Mouse (Mus musculus) neural tube, embryonic 11.5 days (tissue): ENCODE data around the gene Pnliprp1. TPM values are rescaled to one million over a fixed set of nuclear protein-coding genes. Genes with fewer than 3 reads are reported as not detected.

Experiments
- ATAC-seq: fragments of 200-750 bp; cut with Nextera tagmentation; 2 replicates; pipeline ENCODE4 v1.8.0; 2017; ENCODE audit warnings: moderate number of reproducible peaks, mild to moderate bottlenecking, moderate TSS enrichment, moderate library complexity; ENCODE audit not compliant: insufficient read depth, low FRiP score, low TSS enrichment
- DNase-seq: peaks from one replicate; pipeline ENCODE4 v3.0.0-alpha.2; 2015; ENCODE audit warnings: low spot score
- H3K27ac ChIP-seq: fragments of 300-500 bp; sonication (generic); 2 replicates; pipeline ENCODE4 v1.5.1; 2014; ENCODE audit warnings: low read depth, mild to moderate bottlenecking, low read length
- H3K27me3 ChIP-seq: fragments of 300-500 bp; sonication (generic); 2 replicates; pipeline ENCODE4 v1.6.1; 2014; ENCODE audit warnings: mild to moderate bottlenecking, low read length, mixed read lengths; ENCODE audit not compliant: control insufficient read depth, insufficient read depth
- H3K36me3 ChIP-seq: fragments of 300-500 bp; sonication (generic); 2 replicates; pipeline ENCODE4 v1.6.1; 2014; ENCODE audit warnings: mild to moderate bottlenecking, low read length, moderate library complexity, mixed read lengths; ENCODE audit not compliant: control insufficient read depth, insufficient read depth
- H3K4me1 ChIP-seq: fragments of 300-500 bp; sonication (generic); 2 replicates; pipeline ENCODE4 v1.6.1; 2014; ENCODE audit warnings: low read length, mixed read lengths; ENCODE audit not compliant: control insufficient read depth, insufficient read depth
- H3K4me2 ChIP-seq: fragments of 300-500 bp; sonication (generic); 2 replicates; pipeline ENCODE4 v1.6.1; 2014; ENCODE audit warnings: low read depth, mild to moderate bottlenecking, moderate library complexity
- H3K4me3 ChIP-seq: fragments of 300-500 bp; sonication (generic); 2 replicates; pipeline ENCODE4 v1.5.1; 2014; ENCODE audit warnings: low read depth, low read length
- H3K9ac ChIP-seq: fragments of 300-500 bp; sonication (generic); 2 replicates; pipeline ENCODE4 v1.6.1; 2014; ENCODE audit warnings: mild to moderate bottlenecking, low read length
- H3K9me3 ChIP-seq: fragments of 300-500 bp; sonication (generic); 2 replicates; pipeline ENCODE4 v1.6.1; 2016; ENCODE audit warnings: low read length; ENCODE audit not compliant: control insufficient read depth
- whole genome bisulfite sequencing: fragments of 180-500 bp; shearing (Covaris S2); extraction: QIAGEN DNeasy Blood & Tissue Kit; methylation state at CpG from one replicate; pipeline ENCODE4 v1.1.7; 2014; 5-methylcytosine and 5-hydroxymethylcytosine counted together
- polyA plus RNA-seq: library from polyadenylated mRNA; unstranded; fragments of >200 nt; fragmentation: Nextera tagmentation; extraction: Ambion mirVana; gene quantifications from 2 replicates; pipeline ENCODE4 v1.2.1, GENCODE M21; 2014

Pnliprp1 gene
- polyA plus RNA-seq, 1 experiment from 2014 or later, result not detected

DNA sequence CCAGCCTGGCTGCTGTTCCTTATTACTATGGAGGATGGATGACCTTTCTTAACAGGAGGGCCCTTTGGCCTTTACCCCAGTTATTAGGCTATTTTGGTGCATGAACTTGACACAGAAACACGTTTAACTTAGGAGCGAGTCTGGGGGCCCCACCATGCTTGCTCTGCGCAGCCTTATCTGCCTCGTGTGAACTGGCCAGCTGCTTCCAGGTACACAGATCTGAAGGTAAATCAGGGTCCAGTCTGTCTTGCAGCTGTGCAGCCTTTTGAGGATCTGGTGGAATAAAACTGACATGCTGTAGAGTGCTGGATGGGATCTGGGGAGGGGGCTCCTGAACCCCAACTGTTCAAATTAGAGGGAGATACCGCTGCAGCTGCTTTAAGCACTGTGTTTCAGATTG lies 931 bp upstream of the Pnliprp1 start:
- no peaks in the 10 kb centered on the region for H3K4me1 ChIP-seq
- DNase-seq, result no peak
- 81% methylated on average over 5 of the region's 5 CpGs for WGBS

DNA sequence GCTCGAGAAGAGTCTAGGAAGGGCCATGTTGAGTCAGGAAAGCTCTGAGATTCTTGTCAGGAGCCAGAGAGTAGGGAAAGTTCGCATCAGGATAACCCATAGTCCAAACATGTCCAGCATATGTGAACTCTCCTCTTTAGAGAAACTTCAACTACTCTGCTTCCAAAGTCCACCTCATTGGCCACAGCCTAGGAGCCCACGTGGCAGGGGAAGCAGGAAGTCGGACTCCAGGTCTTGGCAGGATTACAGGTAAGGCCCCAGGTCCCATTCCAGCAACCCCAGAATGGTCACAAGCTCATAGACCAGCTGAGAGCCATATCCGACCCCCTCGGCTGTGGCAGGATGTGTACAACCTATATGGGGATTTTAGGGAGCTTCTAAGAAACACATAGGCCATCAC lies 4.5 kb downstream of the Pnliprp1 start:
- no peaks in the 10 kb centered on the region for H3K4me1 ChIP-seq
- H3K27ac ChIP-seq, result no peak overlapping the region
- no peak overlapping the region for H3K4me3 ChIP-seq
- no peak for ATAC-seq
- no peak overlapping the region for H3K4me2 ChIP-seq
- WGBS, result 84% methylated on average over 6 of the region's 6 CpGs
- H3K9me3 ChIP-seq, result no peaks in the 10 kb centered on the region
- H3K27me3 ChIP-seq, result no peaks in the 10 kb centered on the region
- no peak for DNase-seq
- no peak overlapping the region for H3K9ac ChIP-seq
- no peaks in the 10 kb centered on the region for H3K36me3 ChIP-seq

More for the DNA sequence above, 931 bp upstream of the Pnliprp1 start:
- no peaks in the 10 kb centered on the region for H3K27me3 ChIP-seq
- no peak overlapping the region for H3K4me3 ChIP-seq
- ATAC-seq, result no peak
- no peaks in the 10 kb centered on the region for H3K9me3 ChIP-seq
- H3K4me2 ChIP-seq, result no peak overlapping the region
- H3K36me3 ChIP-seq, result no peaks in the 10 kb centered on the region
- H3K9ac ChIP-seq, result no peak overlapping the region
- no peak overlapping the region for H3K27ac ChIP-seq

DNA sequence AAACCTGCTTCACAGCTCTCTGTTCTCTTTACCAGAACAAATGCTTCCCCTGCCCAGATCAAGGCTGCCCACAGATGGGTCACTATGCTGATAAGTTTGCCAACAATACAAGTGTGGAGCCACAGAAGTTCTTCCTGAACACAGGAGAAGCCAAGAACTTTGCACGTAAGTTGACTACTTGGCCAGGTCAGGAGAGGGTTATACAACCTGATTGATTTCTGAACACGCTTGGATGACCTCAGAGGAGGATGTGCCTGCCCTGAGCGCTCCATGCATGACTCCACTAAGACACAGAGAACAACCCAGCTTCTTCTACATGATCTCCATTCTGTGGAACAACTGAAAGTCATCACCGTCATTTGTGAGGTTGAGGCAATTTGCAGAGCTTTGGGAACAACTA lies 9.4 kb downstream of the Pnliprp1 start:
- no peaks in the 10 kb centered on the region for H3K27me3 ChIP-seq
- H3K9ac ChIP-seq, result no peak overlapping the region
- DNase-seq (no peak), ATAC-seq (no peak)
- no peaks in the 10 kb centered on the region for H3K4me1 ChIP-seq
- H3K4me2 ChIP-seq, result no peak overlapping the region
- H3K4me3 ChIP-seq, result no peak overlapping the region
- no peaks in the 10 kb centered on the region for H3K9me3 ChIP-seq
- no peak overlapping the region for H3K27ac ChIP-seq
- 83% methylated on average over 4 of the region's 4 CpGs for WGBS
- H3K36me3 ChIP-seq, result no peaks in the 10 kb centered on the region

DNA sequence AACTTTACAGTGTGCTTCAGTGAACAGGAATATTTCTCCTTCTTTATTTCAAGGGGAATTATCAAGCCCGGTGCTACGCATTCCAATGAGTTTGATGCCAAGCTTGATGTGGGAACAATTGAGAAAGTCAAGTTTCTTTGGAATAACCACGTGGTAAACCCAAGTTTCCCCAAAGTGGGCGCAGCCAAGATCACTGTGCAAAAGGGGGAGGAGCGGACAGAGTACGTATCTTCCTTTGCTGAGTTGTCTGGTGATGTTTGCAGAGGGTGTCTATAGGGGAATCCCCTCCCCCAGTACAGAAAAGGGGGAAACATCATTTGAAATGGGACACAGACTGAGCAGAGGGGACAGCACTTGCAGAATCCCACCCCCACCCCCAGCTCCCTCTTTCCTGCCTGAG lies 12.3 kb downstream of the Pnliprp1 start:
- ATAC-seq (no peak), DNase-seq (no peak)
- no peak overlapping the region for H3K9ac ChIP-seq
- H3K4me2 ChIP-seq, result no peak overlapping the region
- H3K4me1 ChIP-seq, result no peaks in the 10 kb centered on the region
- no peaks in the 10 kb centered on the region for H3K27me3 ChIP-seq
- no peaks in the 10 kb centered on the region for H3K36me3 ChIP-seq
- 81% methylated on average over 6 of the region's 6 CpGs for WGBS
- no peaks in the 10 kb centered on the region for H3K9me3 ChIP-seq
- no peak overlapping the region for H3K27ac ChIP-seq
- H3K4me3 ChIP-seq, result no peak overlapping the region

DNA sequence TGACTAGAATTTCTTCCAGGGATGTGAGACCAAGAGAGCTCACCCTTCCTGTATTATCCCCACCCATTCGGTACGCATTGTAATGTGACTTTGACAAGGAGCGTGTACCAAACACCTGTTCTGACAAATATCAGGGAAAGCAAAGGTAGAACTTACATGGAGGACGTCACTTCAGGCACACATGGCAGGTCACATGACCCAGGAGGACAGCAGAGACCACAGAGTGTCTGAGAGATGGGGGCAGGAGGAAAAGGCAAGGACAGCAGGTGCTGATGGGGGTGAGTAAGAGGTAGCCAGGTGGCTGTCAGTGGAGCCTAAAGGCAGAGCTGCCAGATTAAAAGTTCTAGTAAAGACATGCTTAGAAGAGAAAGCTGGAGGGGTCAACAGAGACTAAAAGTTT lies 14.0 kb downstream of the Pnliprp1 start:
- Histone ChIP-seq H3K4me3 (no peak overlapping the region), H3K36me3 (no peaks in the 10 kb centered on the region), H3K27ac (no peak overlapping the region), H3K4me1 (no peaks in the 10 kb centered on the region), H3K4me2 (no peak overlapping the region), H3K9ac (no peak overlapping the region), H3K9me3 (no peaks in the 10 kb centered on the region), H3K27me3 (no peaks in the 10 kb centered on the region)
- no peak for DNase-seq
- no peak for ATAC-seq
- 89% methylated on average over 4 of the region's 4 CpGs for WGBS

DNA sequence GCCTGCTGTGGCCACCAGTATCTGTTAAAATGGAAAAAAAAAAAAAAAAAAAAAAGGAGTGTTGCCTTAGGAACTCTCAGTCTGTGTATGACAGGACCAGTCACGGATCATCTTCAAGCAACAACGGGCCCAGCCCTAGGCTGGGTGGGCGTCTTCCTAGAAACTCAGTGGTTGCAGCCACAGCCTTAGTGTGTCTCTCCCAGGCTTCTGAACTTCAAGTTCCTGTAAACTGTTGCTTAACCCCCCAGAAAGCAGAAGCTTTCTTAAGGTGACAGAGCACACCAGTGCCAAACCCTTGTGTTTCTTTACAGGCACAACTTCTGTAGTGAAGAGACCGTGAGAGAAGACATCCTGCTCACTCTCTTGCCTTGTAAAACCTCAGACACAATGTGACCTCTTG lies 15.0 kb downstream of the Pnliprp1 start:
- H3K27ac ChIP-seq, result no peak overlapping the region
- DNase-seq (no peak), ATAC-seq (no peak)
- no peaks in the 10 kb centered on the region for H3K27me3 ChIP-seq
- no peaks in the 10 kb centered on the region for H3K9me3 ChIP-seq
- no peaks in the 10 kb centered on the region for H3K4me1 ChIP-seq
- no peaks in the 10 kb centered on the region for H3K36me3 ChIP-seq
- H3K4me3 ChIP-seq, result no peak overlapping the region
- WGBS, result 36% methylated on average over 4 of the region's 4 CpGs
- H3K9ac ChIP-seq, result no peak overlapping the region
- no peak overlapping the region for H3K4me2 ChIP-seq

DNA sequence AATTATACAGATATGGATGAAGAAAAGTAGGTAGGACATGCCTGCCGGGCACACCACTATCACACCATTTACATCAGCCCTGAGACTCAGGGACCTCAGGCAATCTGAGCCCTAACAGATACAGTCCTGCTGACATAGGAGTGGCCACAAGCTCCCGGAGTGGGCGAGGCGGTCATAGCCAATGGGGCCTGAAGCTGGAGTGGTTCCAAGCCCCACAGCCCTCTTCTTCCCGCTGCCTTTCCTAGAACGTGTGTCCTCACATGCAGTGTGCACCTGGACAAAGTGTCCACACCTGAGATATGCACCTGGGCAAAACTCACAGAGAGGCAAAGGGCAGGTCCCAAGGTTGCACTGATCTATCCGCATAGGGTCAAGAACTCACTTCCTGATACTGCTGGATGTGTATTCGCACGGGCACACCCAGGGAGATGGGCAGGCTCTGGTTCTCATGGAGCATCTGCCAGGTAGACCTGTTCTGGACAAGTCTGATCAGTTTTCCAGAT lies 18.9 kb downstream of the Pnliprp1 start:
- H3K36me3 ChIP-seq, result no peaks in the 10 kb centered on the region
- H3K4me3 ChIP-seq, result no peak overlapping the region
- no peak overlapping the region for H3K9ac ChIP-seq
- 90% methylated on average over 9 of the region's 9 CpGs for WGBS
- H3K27ac ChIP-seq, result no peak overlapping the region
- no peak overlapping the region for H3K4me2 ChIP-seq
- no peaks in the 10 kb centered on the region for H3K4me1 ChIP-seq
- no peak for DNase-seq
- H3K9me3 ChIP-seq, result no peaks in the 10 kb centered on the region
- ATAC-seq, result no peak
- H3K27me3 ChIP-seq, result no peaks in the 10 kb centered on the region

DNA sequence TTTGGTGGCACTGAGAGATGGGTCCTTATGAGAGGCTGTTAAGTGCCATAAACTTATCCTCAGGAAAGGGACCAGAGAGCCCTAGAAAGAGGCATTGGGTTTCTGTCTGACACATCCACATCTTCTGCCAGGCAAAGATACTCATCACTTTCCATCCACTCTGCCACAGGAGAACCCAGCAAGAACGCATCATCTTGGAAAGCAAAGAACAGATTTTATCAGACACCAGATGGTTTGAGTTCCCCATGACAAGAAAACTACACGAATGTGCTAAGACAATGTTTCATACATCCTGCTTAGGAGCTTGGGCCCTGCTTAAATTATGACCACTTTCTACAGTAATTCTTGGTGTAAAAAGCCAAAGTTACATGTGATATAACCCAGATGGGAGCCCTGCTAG lies 22.1 kb downstream of the Pnliprp1 start:
- DNase-seq, result no peak
- H3K9me3 ChIP-seq, result no peaks in the 10 kb centered on the region
- no peak overlapping the region for H3K27ac ChIP-seq
- no peaks in the 10 kb centered on the region for H3K36me3 ChIP-seq
- no peaks in the 10 kb centered on the region for H3K4me1 ChIP-seq
- H3K27me3 ChIP-seq, result no peaks in the 10 kb centered on the region
- ATAC-seq, result no peak
- WGBS, result 86% methylated on average over 2 of the region's 2 CpGs
- H3K9ac ChIP-seq, result no peak overlapping the region
- no peak overlapping the region for H3K4me3 ChIP-seq
- H3K4me2 ChIP-seq, result no peak overlapping the region

DNA sequence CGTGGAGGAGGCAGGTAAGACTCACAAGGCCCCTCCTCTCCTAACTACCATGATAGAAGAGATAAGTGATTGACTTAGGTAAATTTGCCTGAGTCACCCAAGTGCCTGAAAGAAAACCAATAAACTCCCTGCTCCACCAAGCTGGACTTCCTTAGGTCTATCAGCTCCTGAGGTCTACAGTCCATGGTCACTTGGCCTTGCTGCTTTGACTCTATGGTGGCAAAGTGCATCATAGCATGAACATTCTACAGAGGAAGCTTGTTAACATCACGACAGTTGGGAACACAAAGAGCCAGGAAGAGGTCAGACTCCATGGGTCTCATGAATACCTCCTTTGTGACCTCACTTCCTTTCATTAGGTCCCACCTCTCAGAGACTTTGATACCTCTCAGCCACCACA lies 22.8 kb downstream of the Pnliprp1 start:
- H3K9ac ChIP-seq, result no peak overlapping the region
- no peaks in the 10 kb centered on the region for H3K4me1 ChIP-seq
- no peak overlapping the region for H3K27ac ChIP-seq
- ATAC-seq, result no peak
- H3K4me2 ChIP-seq, result no peak overlapping the region
- no peak overlapping the region for H3K4me3 ChIP-seq
- WGBS, result 77% methylated on average over 2 of the region's 2 CpGs
- no peaks in the 10 kb centered on the region for H3K9me3 ChIP-seq
- DNase-seq, result no peak
- H3K27me3 ChIP-seq, result no peaks in the 10 kb centered on the region
- no peaks in the 10 kb centered on the region for H3K36me3 ChIP-seq
